Mouse (Mus musculus) bone marrow macrophage, adult 2 months (primary cell): ENCODE measurements around the gene Btc.

ENCODE experiments used
- CTCF ChIP-seq: IDR thresholded peaks from 2 replicates; pipeline ENCODE4 v1.5.1; 2012; ENCODE audit warnings: low read depth, mild to moderate bottlenecking, low read length, moderate library complexity
- POLR2A ChIP-seq: IDR thresholded peaks from 2 replicates; pipeline ENCODE4 v1.6.1; 2012; ENCODE audit warnings: mild to moderate bottlenecking, low read depth, low read length, borderline replicate concordance

DNA sequence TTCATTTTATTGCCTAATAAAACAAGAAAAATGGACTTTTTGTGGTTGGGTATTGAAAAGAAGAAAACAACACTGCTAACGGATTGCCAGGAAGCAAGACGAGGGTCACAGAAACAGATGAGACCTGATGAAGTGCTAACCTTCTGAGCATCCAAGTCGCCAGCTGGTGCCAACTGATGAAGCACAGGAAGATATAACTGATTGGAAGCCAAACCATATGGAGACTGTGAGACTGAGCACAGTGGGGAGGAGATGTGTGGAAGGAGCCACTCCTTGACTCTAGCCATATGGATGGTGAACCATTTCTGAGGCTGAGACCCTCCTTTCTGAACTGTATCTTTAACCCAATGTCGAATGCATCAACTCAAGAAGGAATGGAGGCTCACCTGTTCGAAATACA lies 57.1 kb downstream of the Btc start:
- TF ChIP-seq POLR2A (no peak), CTCF (no peak)
